Mouse (Mus musculus): ENCODE data around the gene Slc20a1. TPM values are rescaled to one million over a fixed set of nuclear protein-coding genes. Genes with fewer than 3 reads are reported as not detected.

Slc20a1 gene
- total RNA-seq (2012; rRNA removed): 309 and 509 TPM in 2 replicates

DNA sequence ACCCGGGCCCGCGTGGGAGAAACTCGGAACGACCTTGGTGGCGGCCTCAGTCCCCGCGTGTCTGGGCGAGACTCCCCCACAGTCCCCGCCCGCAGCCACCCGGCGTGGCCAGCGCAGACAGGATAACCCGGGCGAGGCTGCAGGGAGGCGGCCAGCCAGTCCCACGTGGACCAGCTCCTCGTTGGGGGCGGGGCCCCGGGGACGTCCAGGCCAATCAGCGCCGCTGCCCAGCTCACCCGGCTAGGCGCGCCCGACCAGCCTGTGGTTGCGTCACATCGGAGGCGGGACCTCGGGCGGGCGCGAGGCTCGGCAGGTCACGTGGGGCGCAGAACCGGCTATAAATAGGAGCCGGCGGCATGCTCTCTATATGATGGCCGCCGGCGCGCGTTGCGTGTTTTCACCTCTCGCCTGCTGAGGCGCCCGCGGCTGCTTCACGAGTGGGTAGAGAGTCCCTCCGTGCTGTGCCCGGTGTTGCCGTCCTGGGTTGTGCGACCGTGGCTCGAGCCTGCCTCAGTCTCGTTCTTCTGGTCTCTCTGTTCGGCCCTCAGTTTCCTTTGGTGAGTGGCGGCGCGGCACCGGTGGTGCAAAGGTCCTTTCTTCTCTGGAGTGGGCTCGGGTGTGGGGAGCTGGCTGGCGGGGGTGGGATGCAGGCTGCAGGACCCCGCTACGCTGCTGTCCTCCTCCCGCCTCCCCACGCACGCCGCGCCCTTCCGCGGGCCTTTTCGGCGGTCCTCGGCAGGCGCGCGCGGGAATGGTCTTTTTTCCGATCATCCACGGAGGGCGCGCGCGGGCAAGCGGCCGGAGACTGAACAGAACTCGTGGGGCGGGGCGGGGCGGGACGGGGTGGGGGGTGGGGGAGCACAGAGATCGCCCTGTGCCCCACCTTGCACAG lies at the start of gene Slc20a1:
Gene Slc20a1 (plus strand): TSS at position 329 of the 892 bp plus-strand sequence.
- peak within 1 kb of the TSS; percentile 90 to 95 for H3K4me3 ChIP-seq (ENCODE audit: insufficient read depth in 1 of 2, low read depth in 1 of 2, low read length in 2 of 2, poor library complexity in 1 of 2, severe bottlenecking in 1 of 2)
- peak; percentile 94 for DNase-seq (ENCODE audit: low read depth, low spot score)
- H3K27ac ChIP-seq (ENCODE audit: insufficient read depth, low read depth, low read length, poor library complexity, severe bottlenecking): peak within 1 kb of the TSS; percentile 89
- TF ChIP-seq HCFC1 (IDR thresholded peaks at IDR 0.05; ENCODE audit: borderline replicate concordance, insufficient read depth, low read length) (0 out of 2 replicates have a peak, but pooled peaks have one; percentile 11), CHD2 (IDR thresholded peaks at IDR 0.05; ENCODE audit: low read depth, low read length) (no peak)
- H3K9ac ChIP-seq (ENCODE audit: insufficient read depth, low read depth, low read length, poor library complexity, severe bottlenecking): peak within 1 kb of the TSS; percentile 98
- H3K36me3 ChIP-seq (ENCODE audit: control insufficient read depth, insufficient read depth, low read length, poor library complexity, severe bottlenecking): peaks cover 21% of the 10 kb centered on the region
- H3K4me1 ChIP-seq (ENCODE audit: control insufficient read depth in 2 of 2, insufficient read depth in 2 of 2, low read length in 2 of 2, poor library complexity in 1 of 2): peaks cover 8 to 9% of the 10 kb centered on the region in 2 experiments
- in situ Hi-C loops (cut with MboI; ENCODE audit: low sequenced_read_pairs in 2 of 2, unreplicated experiment in 2 of 2): no loop called here
- H3K9me3 ChIP-seq (ENCODE audit: control insufficient read depth, insufficient read depth, low read depth, low read length): no peaks in the 10 kb centered on the region

- no peak for DNase-seq (ENCODE audit: low read depth, low spot score)
- H3K9ac ChIP-seq (ENCODE audit: insufficient read depth, low read depth, low read length, poor library complexity, severe bottlenecking): no peak overlapping the region
- no peaks in the 10 kb centered on the region for H3K9me3 ChIP-seq (ENCODE audit: control insufficient read depth, insufficient read depth, low read depth, low read length)
- H3K4me1 ChIP-seq (ENCODE audit: control insufficient read depth in 2 of 2, insufficient read depth in 2 of 2, low read length in 2 of 2, poor library complexity in 1 of 2): peaks cover 0 to 2% of the 10 kb centered on the region in 2 experiments; a peak in 1 of 4 replicates
- H3K4me3 ChIP-seq (ENCODE audit: insufficient read depth in 1 of 2, low read depth in 1 of 2, low read length in 2 of 2, poor library complexity in 1 of 2, severe bottlenecking in 1 of 2): no peak overlapping the region
- no peak overlapping the region for H3K27ac ChIP-seq (ENCODE audit: insufficient read depth, low read depth, low read length, poor library complexity, severe bottlenecking)
- H3K36me3 ChIP-seq (ENCODE audit: control insufficient read depth, insufficient read depth, low read length, poor library complexity, severe bottlenecking): no peaks in the 10 kb centered on the region
- TF ChIP-seq MAFK (IDR thresholded peaks at IDR 0.05; ENCODE audit: insufficient read depth, low read depth, low read length): no peak
- TF ChIP-seq CHD2 (IDR thresholded peaks at IDR 0.05; ENCODE audit: low read depth, low read length): no peak
- TF ChIP-seq ZC3H11A (IDR thresholded peaks at IDR 0.05; ENCODE audit: borderline replicate concordance, low read depth, low read length): no peak
- no peak for TF ChIP-seq ZNF384 (IDR thresholded peaks at IDR 0.05; ENCODE audit: low read depth, low read length)
- TF ChIP-seq HCFC1 (IDR thresholded peaks at IDR 0.05; ENCODE audit: borderline replicate concordance, insufficient read depth, low read length): no peak
- in situ Hi-C loops (cut with MboI; ENCODE audit: low sequenced_read_pairs in 2 of 2, unreplicated experiment in 2 of 2): no loop called here
Observed at GRCm38 (mm10) chr2:129148836-129149235, 49.7 kb upstream of the Slc20a1 start.

GRCm38 (mm10) chr2:129150386-129150785 lies 48.2 kb upstream of the Slc20a1 start:
- no peak for TF ChIP-seq CHD2 (IDR thresholded peaks at IDR 0.05; ENCODE audit: low read depth, low read length)
- TF ChIP-seq HCFC1 (IDR thresholded peaks at IDR 0.05; ENCODE audit: borderline replicate concordance, insufficient read depth, low read length): no peak
- TF ChIP-seq MAFK (IDR thresholded peaks at IDR 0.05; ENCODE audit: insufficient read depth, low read depth, low read length): no peak
- no peak for TF ChIP-seq ZNF384 (IDR thresholded peaks at IDR 0.05; ENCODE audit: low read depth, low read length)
- TF ChIP-seq ZC3H11A (IDR thresholded peaks at IDR 0.05; ENCODE audit: borderline replicate concordance, low read depth, low read length): no peak
- Histone ChIP-seq H3K9ac (ENCODE audit: insufficient read depth, low read depth, low read length, poor library complexity, severe bottlenecking) (no peak overlapping the region), H3K9me3 (ENCODE audit: control insufficient read depth, insufficient read depth, low read depth, low read length) (no peaks in the 10 kb centered on the region), H3K4me1 (ENCODE audit: control insufficient read depth in 2 of 2, insufficient read depth in 2 of 2, low read length in 2 of 2, poor library complexity in 1 of 2) (no peaks in the 10 kb centered on the region), H3K27ac (ENCODE audit: insufficient read depth, low read depth, low read length, poor library complexity, severe bottlenecking) (no peak overlapping the region), H3K4me3 (ENCODE audit: insufficient read depth in 1 of 2, low read depth in 1 of 2, low read length in 2 of 2, poor library complexity in 1 of 2, severe bottlenecking in 1 of 2) (no peak overlapping the region), H3K36me3 (ENCODE audit: control insufficient read depth, insufficient read depth, low read length, poor library complexity, severe bottlenecking) (no peaks in the 10 kb centered on the region)
- in situ Hi-C loops (cut with MboI; ENCODE audit: low sequenced_read_pairs in 2 of 2, unreplicated experiment in 2 of 2): no loop called here
- no peak for DNase-seq (ENCODE audit: low read depth, low spot score)

- no peak overlapping the region for H3K4me3 ChIP-seq (ENCODE audit: insufficient read depth in 1 of 2, low read depth in 1 of 2, low read length in 2 of 2, poor library complexity in 1 of 2, severe bottlenecking in 1 of 2)
- no peaks in the 10 kb centered on the region for H3K36me3 ChIP-seq (ENCODE audit: control insufficient read depth, insufficient read depth, low read length, poor library complexity, severe bottlenecking)
- H3K27ac ChIP-seq (ENCODE audit: insufficient read depth, low read depth, low read length, poor library complexity, severe bottlenecking): no peak overlapping the region
- H3K9ac ChIP-seq (ENCODE audit: insufficient read depth, low read depth, low read length, poor library complexity, severe bottlenecking): no peak overlapping the region
- no peaks in the 10 kb centered on the region for H3K4me1 ChIP-seq (ENCODE audit: control insufficient read depth in 2 of 2, insufficient read depth in 2 of 2, low read length in 2 of 2, poor library complexity in 1 of 2)
- DNase-seq (ENCODE audit: low read depth, low spot score): no peak
- no peaks in the 10 kb centered on the region for H3K9me3 ChIP-seq (ENCODE audit: control insufficient read depth, insufficient read depth, low read depth, low read length)
- in situ Hi-C loops (cut with MboI; ENCODE audit: low sequenced_read_pairs in 2 of 2, unreplicated experiment in 2 of 2): no loop called here
- TF ChIP-seq ZNF384 (IDR thresholded peaks at IDR 0.05; ENCODE audit: low read depth, low read length) (no peak), ZC3H11A (IDR thresholded peaks at IDR 0.05; ENCODE audit: borderline replicate concordance, low read depth, low read length) (no peak), CHD2 (IDR thresholded peaks at IDR 0.05; ENCODE audit: low read depth, low read length) (no peak), MAFK (IDR thresholded peaks at IDR 0.05; ENCODE audit: insufficient read depth, low read depth, low read length) (no peak), HCFC1 (IDR thresholded peaks at IDR 0.05; ENCODE audit: borderline replicate concordance, insufficient read depth, low read length) (no peak)
Observed at GRCm38 (mm10) chr2:129151111-129151510, 47.5 kb upstream of the Slc20a1 start.

All from ES-E14 (cell line).